Mouse (Mus musculus): ENCODE data around the gene Jak1.

DNA sequence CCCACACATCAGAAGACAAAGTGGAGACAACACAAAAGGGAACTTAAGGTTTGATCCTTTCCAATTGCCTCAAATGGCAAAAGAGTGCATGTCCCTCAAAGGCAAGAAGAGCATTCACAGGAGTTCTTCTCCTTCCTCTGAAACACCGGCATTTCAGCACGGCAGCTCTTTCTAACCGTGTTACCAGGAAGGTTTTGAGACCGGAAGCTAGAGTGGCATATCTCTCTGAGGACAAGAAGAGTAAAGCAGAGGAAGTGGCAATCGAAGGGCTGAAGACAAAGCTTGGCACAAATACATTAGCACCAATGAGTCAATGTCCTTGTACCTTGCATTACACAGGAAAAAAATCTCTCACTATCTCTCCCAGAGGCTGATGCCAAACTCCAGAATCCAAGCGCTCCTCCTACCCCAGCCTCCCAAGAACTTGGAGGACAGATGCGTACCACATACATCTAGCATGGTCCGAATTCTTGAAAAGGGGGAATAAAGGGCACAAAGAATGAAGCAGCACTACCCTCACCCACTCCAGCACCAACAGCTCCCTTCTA, 4.3 kb downstream of the Jak1 start:
- TF ChIP-seq POLR2AphosphoS5 (IDR thresholded peaks at IDR 0.05; ENCODE audit: borderline replicate concordance, low read depth, low read length) (no peak), POLR2A (IDR thresholded peaks at IDR 0.05; ENCODE audit: control insufficient read depth in 1 of 2, insufficient read depth in 1 of 2, low read depth in 1 of 2, low read length in 2 of 2, poor library complexity in 1 of 2) (no peak), MAFK (IDR thresholded peaks at IDR 0.05; ENCODE audit: borderline replicate concordance, low read depth, low read length) (no peak), CHD2 (IDR thresholded peaks at IDR 0.05; ENCODE audit: low read length) (no peak), CTCF (IDR thresholded peaks at IDR 0.05 in 2 of 3, conservative IDR thresholded peaks at IDR 0.05 in 1 of 3; ENCODE audit: control insufficient read depth in 1 of 3, insufficient read depth in 1 of 3, low read depth in 2 of 3, low read length in 3 of 3, poor library complexity in 1 of 3, severe bottlenecking in 1 of 3) (no peak), HCFC1 (IDR thresholded peaks at IDR 0.05; ENCODE audit: low read depth, low read length) (no peak), BHLHE40 (IDR thresholded peaks at IDR 0.05; ENCODE audit: borderline replicate concordance, low read depth, low read length) (no peak), TAL1 (IDR thresholded peaks at IDR 0.05; ENCODE audit: low read length) (no peak), GATA1 (IDR thresholded peaks at IDR 0.05; ENCODE audit: low read depth, low read length) (no peak)
